Comparison of ENCODE assay signal across 21 mouse cellular contexts in genomic region chr3:145929525-145930400, GRCm38 (mm10). TPM values are rescaled to one million over a fixed set of nuclear protein-coding genes. Genes with fewer than 3 reads are reported as not detected.
DNase-seq lines count a peak whose midpoint lies in the region; ATAC-seq and TF ChIP-seq lines count a peak whose summit lies in the region.
"Had no signal": no experiment of that assay in that cellular context is flagged by ENCODE, and none has a peak within 500 bp of the region (broad histone marks: within the 10 kb centered on the region; RNA-seq: fewer than 3 reads in every experiment).

No protein-coding gene starts in this region.

- TF ChIP-seq POLR2A in bone marrow macrophage, adult 2 months (IDR thresholded peaks at IDR 0.05; ENCODE audit: borderline replicate concordance, low read depth, low read length) = no peak
- no peak for TF ChIP-seq POLR2A in kidney, adult 2 months (IDR thresholded peaks at IDR 0.05; ENCODE audit: low read depth, low read length)

- no peak overlapping the region for H3K4me3 ChIP-seq in kidney, postnatal 0 days (replicated peaks; ENCODE audit: low read depth, low read length)
- H3K4me3 ChIP-seq in bone marrow macrophage, adult 2 months (ENCODE audit: insufficient read depth, low read length) = 0 out of 2 replicates have a peak overlapping the region, but pooled peaks have one; percentile 6
- no peak overlapping the region for H3K4me3 ChIP-seq in kidney, adult 2 months (ENCODE audit: insufficient read depth, low read depth, low read length)
- H3K4me3 ChIP-seq: erythroblast, embryonic 14.5 days; forebrain, embryonic 15.5 days; intestine, embryonic 15.5 days had no signal

- no peak overlapping the region for H3K9ac ChIP-seq in kidney, postnatal 0 days (ENCODE audit: low read depth, low read length)
- H3K9ac ChIP-seq: forebrain, embryonic 15.5 days; hindbrain, embryonic 14.5 days; intestine, embryonic 15.5 days; lung, embryonic 14.5 days had no signal

- no peaks in the 10 kb centered on the region for H3K27me3 ChIP-seq in kidney, postnatal 0 days (ENCODE audit: insufficient read depth, low read length)
- no peaks in the 10 kb centered on the region for H3K27me3 ChIP-seq in kidney, adult 2 months (replicated peaks; ENCODE audit: control insufficient read depth, insufficient read depth, low read length)
- H3K27me3 ChIP-seq: forebrain, embryonic 15.5 days; intestine, embryonic 15.5 days had no signal

- peak; percentile 25 for DNase-seq in kidney, postnatal 0 days (ENCODE audit: low spot score)
- DNase-seq in kidney, postnatal 14 days = no peak
- peak; percentile 30 for DNase-seq in mesoderm, embryonic 11.5 days (ENCODE audit: low read depth, low spot score)
- no peak for DNase-seq in kidney, adult 2 months
- no peak for DNase-seq in cerebellum, adult 9-11 months
- DNase-seq: adrenal gland, adult 2 months; cerebellum, adult 11-12 months; kidney, postnatal 25 days; layer of hippocampus, adult 9-11 months; lung, embryonic 14.5 days; lung, postnatal 4 days; spleen, adult 18-20 months had no signal

- H3K9me3 ChIP-seq in kidney, postnatal 0 days (replicated peaks; ENCODE audit: low read length) = no peaks in the 10 kb centered on the region
- H3K9me3 ChIP-seq: forebrain, embryonic 15.5 days; intestine, embryonic 15.5 days had no signal

- H3K27ac ChIP-seq in kidney, postnatal 0 days = no peak overlapping the region
- H3K27ac ChIP-seq in bone marrow macrophage, adult 2 months (ENCODE audit: insufficient read depth, low read depth, low read length) = peak overlapping the region; percentile 89
- H3K27ac ChIP-seq in kidney, adult 2 months (ENCODE audit: insufficient read depth, low read depth, low read length) = no peak overlapping the region
- H3K27ac ChIP-seq: forebrain, embryonic 15.5 days; hindbrain, embryonic 14.5 days; intestine, embryonic 15.5 days had no signal

- 43% methylated on average over 7 of the region's 7 CpGs for WGBS in kidney, postnatal 0 days
- 50% methylated on average over 7 of the region's 7 CpGs for WGBS in kidney, adult 2 months

- no peak overlapping the region for H3K4me2 ChIP-seq in kidney, postnatal 0 days (ENCODE audit: low read length)
- H3K4me2 ChIP-seq: forebrain, embryonic 15.5 days; hindbrain, embryonic 14.5 days; intestine, embryonic 15.5 days; liver, embryonic 11.5 days; lung, embryonic 14.5 days had no signal

- H3K36me3 ChIP-seq in kidney, postnatal 0 days (ENCODE audit: insufficient read depth, low read length) = peaks cover 27% of the 10 kb centered on the region
- peaks cover 2% of the 10 kb centered on the region; the same call in 1 of the 2 replicates for H3K36me3 ChIP-seq in kidney, adult 2 months (ENCODE audit: control insufficient read depth, insufficient read depth, low read length)

- H3K4me1 ChIP-seq in kidney, postnatal 0 days (replicated peaks; ENCODE audit: insufficient read depth, low read length) = peaks cover 7% of the 10 kb centered on the region; the same call in 1 of the 2 replicates
- peaks cover 41% of the 10 kb centered on the region for H3K4me1 ChIP-seq in bone marrow macrophage, adult 2 months (ENCODE audit: control insufficient read depth, insufficient read depth, low read length)
- H3K4me1 ChIP-seq in kidney, adult 2 months (ENCODE audit: control insufficient read depth, insufficient read depth, low read length) = peaks cover 7% of the 10 kb centered on the region; the same call in 1 of the 2 replicates

- TF ChIP-seq CTCF in kidney, postnatal 0 days (IDR thresholded peaks at IDR 0.05; ENCODE audit: low read depth) = no peak
- no peak for TF ChIP-seq CTCF in bone marrow macrophage, adult 2 months (IDR thresholded peaks at IDR 0.05; ENCODE audit: low read depth, low read length)
- TF ChIP-seq CTCF in kidney, adult 2 months (conservative IDR thresholded peaks at IDR 0.05; ENCODE audit: insufficient read depth, insufficient read length, low read depth, low read length) = no peak

- ATAC-seq in kidney, postnatal 0 days (replicated peaks; ENCODE audit: low FRiP score, low read depth) = no peak
- peak; percentile 32 to 39; a peak in 1 of 4 replicates for ATAC-seq in hematopoietic stem cell, adult 5-6 weeks (replicated peaks in 1 of 2; ENCODE audit: insufficient read depth in 1 of 2, low FRiP score in 2 of 2, low TSS enrichment in 1 of 2, low read depth in 1 of 2, poor library complexity in 2 of 2, severe bottlenecking in 2 of 2)
- ATAC-seq in activated CD4-positive, CD25-positive, alpha-beta regulatory T cell, adult 4 months = no peak
- ATAC-seq: forebrain, embryonic 15.5 days; intestine, embryonic 15.5 days; midbrain, embryonic 16.5 days had no signal

RNA-seq across cellular contexts. Expression of gene Bcl10, which starts 7.2 kb away (rescaled TPM):
- 57.7 and 62.2 TPM in 2 replicates for polyA plus RNA-seq in kidney, postnatal 0 days (2015; fragmentation: Nextera tagmentation; extraction: Ambion mirVana)
- 85.5 and 92.5 TPM in 2 replicates for polyA plus RNA-seq in bone marrow macrophage, adult 2 months (2012; ENCODE audit: insufficient read depth, insufficient read length, missing spikeins)
- total RNA-seq in hematopoietic stem cell, adult 5-6 weeks (2017) = 56.9 and 62.3 TPM in 2 replicates
- polyA plus RNA-seq in activated CD4-positive, CD25-positive, alpha-beta regulatory T cell, adult 4 months (2017; shearing (Covaris generic)) = 10 to 100 TPM; 51.9 to 53.0 TPM
- 9.4 and 13.7 TPM in 2 replicates for polyA plus RNA-seq in kidney, adult 2 months (2012; rRNA removed)

RNA-seq across cellular contexts. Expression of gene 2410004B18Rik, which starts 8.1 kb away (rescaled TPM):
- polyA plus RNA-seq in kidney, postnatal 0 days (2015; fragmentation: Nextera tagmentation; extraction: Ambion mirVana) = 43.1 and 48.2 TPM in 2 replicates
- polyA plus RNA-seq in bone marrow macrophage, adult 2 months (2012; ENCODE audit: insufficient read depth, insufficient read length, missing spikeins) = 23.2 and 24.2 TPM in 2 replicates
- total RNA-seq in hematopoietic stem cell, adult 5-6 weeks (2017) = 16.6 and 39.2 TPM in 2 replicates
- 10 to 100 TPM; 14.2 to 21.6 TPM for polyA plus RNA-seq in activated CD4-positive, CD25-positive, alpha-beta regulatory T cell, adult 4 months (2017; shearing (Covaris generic))
- polyA plus RNA-seq in kidney, adult 2 months (2012; rRNA removed) = 7.4 and 9.4 TPM in 2 replicates

RNA-seq across cellular contexts. Expression of gene Syde2, which starts 57.9 kb away (rescaled TPM):
- polyA plus RNA-seq in kidney, postnatal 0 days (2015; fragmentation: Nextera tagmentation; extraction: Ambion mirVana) = 1.8 and 1.9 TPM in 2 replicates
- 0.24 TPM in 1 of 2 replicates, not detected in the other for polyA plus RNA-seq in bone marrow macrophage, adult 2 months (2012; ENCODE audit: insufficient read depth, insufficient read length, missing spikeins)
- total RNA-seq in hematopoietic stem cell, adult 5-6 weeks (2017) = 14.0 and 22.6 TPM in 2 replicates
- polyA plus RNA-seq in activated CD4-positive, CD25-positive, alpha-beta regulatory T cell, adult 4 months (2017; shearing (Covaris generic)) = not detected
- 6.1 and 6.3 TPM in 2 replicates for polyA plus RNA-seq in kidney, adult 2 months (2012; rRNA removed)
- polyA plus RNA-seq: erythroblast, embryonic 14.5 days had no signal

Comparison
In these comparisons a context has a peak if more than half of its experiments do, and no peak if none do; other contexts are left out.
1. DNase-seq: peak in kidney, postnatal 0 days (single experiment) and mesoderm, embryonic 11.5 days (single experiment); none in kidney, postnatal 14 days (single experiment), kidney, adult 2 months (single experiment) and cerebellum, adult 9-11 months (single experiment).
2. ATAC-seq: peak in hematopoietic stem cell, adult 5-6 weeks (2 of 2); none in kidney, postnatal 0 days (single experiment) and activated CD4-positive, CD25-positive, alpha-beta regulatory T cell, adult 4 months (single experiment).